Mouse (Mus musculus) embryonic facial prominence, embryonic 12.5 days (tissue): Measurements from ENCODE around the gene Ndufb10. TPM values are rescaled to one million over a fixed set of nuclear protein-coding genes. Genes with fewer than 3 reads are reported as not detected.
"Not testable (repeated sequence)": the region's sequence is repeated elsewhere in the genome, so short reads cannot be mapped to it uniquely, and the experiment has no call there.

Experiments used
- ATAC-seq: fragments of 200-750 bp; cut with Nextera tagmentation; 2 replicates; pipeline ENCODE4 v1.8.0; 2017; ENCODE audit not compliant: insufficient number of reproducible peaks, insufficient read depth, low FRiP score, low TSS enrichment
- H3K27ac ChIP-seq: fragments of 300-500 bp; sonication (generic); 2 replicates; pipeline ENCODE4 v1.5.1; 2016; ENCODE audit warnings: mild to moderate bottlenecking
- H3K27me3 ChIP-seq: fragments of 300-500 bp; sonication (generic); 2 replicates; pipeline ENCODE4 v1.6.1; 2016; ENCODE audit warnings: mild to moderate bottlenecking, moderate library complexity
- H3K36me3 ChIP-seq: fragments of 300-500 bp; sonication (generic); 2 replicates; pipeline ENCODE4 v1.6.1; 2016; ENCODE audit warnings: mild to moderate bottlenecking
- H3K4me1 ChIP-seq: fragments of 300-500 bp; sonication (generic); 2 replicates; pipeline ENCODE4 v1.6.1; 2016
- H3K4me2 ChIP-seq: fragments of 300-500 bp; sonication (generic); replicated peaks from 2 replicates; pipeline ENCODE4 v1.6.1; 2016; ENCODE audit warnings: mild to moderate bottlenecking, moderate library complexity
- H3K4me3 ChIP-seq: fragments of 300-500 bp; sonication (generic); 2 replicates; pipeline ENCODE4 v1.5.1; 2016; ENCODE audit warnings: mild to moderate bottlenecking
- H3K9ac ChIP-seq: fragments of 300-500 bp; sonication (generic); 2 replicates; pipeline ENCODE4 v1.6.1; 2016; ENCODE audit warnings: mild to moderate bottlenecking, moderate library complexity
- H3K9me3 ChIP-seq: fragments of 300-500 bp; sonication (generic); 2 replicates; pipeline ENCODE4 v1.6.1; 2016; ENCODE audit warnings: mild to moderate bottlenecking, moderate library complexity
- WGBS: fragments of 180-500 bp; shearing (Covaris S2); methylation state at CpG from one replicate; pipeline ENCODE4 v1.1.7; 2016; 5-methylcytosine and 5-hydroxymethylcytosine counted together
- polyA plus RNA-seq: library from polyadenylated mRNA; unstranded; fragments of >200 nt; fragmentation: Nextera tagmentation; extraction: Ambion mirVana; gene quantifications from 2 replicates; pipeline ENCODE4 v1.2.1, GENCODE M21; 2016

The Ndufb10 gene
- polyA plus RNA-seq, 1 experiment from 2014 or later, result 209 TPM

DNA sequence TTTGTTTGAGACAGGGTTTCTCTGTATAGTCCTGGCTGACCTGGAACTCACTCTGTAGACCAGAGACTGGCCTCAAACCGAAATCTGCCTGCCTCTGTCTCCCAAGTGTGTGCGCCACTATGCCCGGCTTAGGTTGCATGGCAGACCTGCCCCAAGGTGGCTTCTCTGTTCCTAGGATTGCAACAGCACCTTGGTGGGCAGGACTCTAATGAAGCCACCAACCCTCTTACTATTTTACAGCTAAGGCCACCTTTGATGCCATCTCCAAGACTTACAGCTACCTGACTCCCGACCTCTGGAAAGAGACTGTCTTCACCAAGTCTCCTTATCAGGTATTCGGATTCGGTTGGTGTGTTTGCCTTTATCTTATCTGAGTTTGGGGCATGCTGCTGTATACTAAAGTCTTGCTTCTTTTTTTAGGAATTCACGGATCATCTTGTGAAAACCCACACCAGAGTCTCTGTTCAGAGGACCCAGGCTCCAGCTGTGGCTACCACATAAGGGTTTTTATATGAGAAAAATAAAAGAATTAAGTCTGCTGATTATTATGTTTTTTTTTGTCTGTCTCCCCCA, 2.8 kb downstream of the Ndufb10 start:
- H3K27me3 ChIP-seq, H3K9me3 ChIP-seq, ATAC-seq: not testable (repeated sequence)
- 59% methylated on average over 7 of the region's 7 CpGs for WGBS
- Histone ChIP-seq H3K36me3 (peaks cover 33% of the 10 kb centered on the region), H3K4me1 (peaks cover 29% of the 10 kb centered on the region), H3K4me2 (peak overlapping the region; percentile 85), H3K4me3 (peak overlapping the region; percentile 84), H3K27ac (0 out of 2 replicates have a peak overlapping the region, but pooled peaks have one; percentile 9), H3K9ac (peak overlapping the region; percentile 58)

DNA sequence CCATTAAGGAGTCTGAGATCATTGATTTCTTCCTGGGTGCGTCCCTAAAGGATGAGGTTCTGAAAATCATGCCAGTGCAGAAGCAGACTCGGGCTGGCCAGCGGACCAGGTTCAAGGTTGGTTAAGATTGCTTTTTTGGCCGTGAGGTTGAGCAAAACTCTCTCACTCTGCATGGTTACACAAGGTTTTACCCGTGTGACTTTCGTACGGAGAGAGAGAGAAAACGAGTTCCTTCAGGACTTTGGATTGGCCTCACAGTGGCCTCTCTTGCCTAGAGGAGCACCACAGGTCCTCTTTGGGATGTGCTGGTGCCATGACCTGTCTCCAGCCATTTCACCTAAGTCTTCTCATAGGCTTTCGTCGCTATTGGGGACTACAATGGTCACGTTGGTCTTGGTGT, 3.7 kb downstream of the Ndufb10 start:
- not testable (repeated sequence) for H3K27me3 ChIP-seq, ATAC-seq, H3K9me3 ChIP-seq
- Histone ChIP-seq H3K4me1 (peaks cover 29% of the 10 kb centered on the region), H3K4me3 (peak overlapping the region; percentile 84), H3K36me3 (peaks cover 41% of the 10 kb centered on the region), H3K27ac (0 out of 2 replicates have a peak overlapping the region, but pooled peaks have one; percentile 89), H3K4me2 (peak overlapping the region; percentile 85), H3K9ac (peak overlapping the region; percentile 88)
- 2% methylated on average over 11 of the region's 11 CpGs for WGBS

DNA sequence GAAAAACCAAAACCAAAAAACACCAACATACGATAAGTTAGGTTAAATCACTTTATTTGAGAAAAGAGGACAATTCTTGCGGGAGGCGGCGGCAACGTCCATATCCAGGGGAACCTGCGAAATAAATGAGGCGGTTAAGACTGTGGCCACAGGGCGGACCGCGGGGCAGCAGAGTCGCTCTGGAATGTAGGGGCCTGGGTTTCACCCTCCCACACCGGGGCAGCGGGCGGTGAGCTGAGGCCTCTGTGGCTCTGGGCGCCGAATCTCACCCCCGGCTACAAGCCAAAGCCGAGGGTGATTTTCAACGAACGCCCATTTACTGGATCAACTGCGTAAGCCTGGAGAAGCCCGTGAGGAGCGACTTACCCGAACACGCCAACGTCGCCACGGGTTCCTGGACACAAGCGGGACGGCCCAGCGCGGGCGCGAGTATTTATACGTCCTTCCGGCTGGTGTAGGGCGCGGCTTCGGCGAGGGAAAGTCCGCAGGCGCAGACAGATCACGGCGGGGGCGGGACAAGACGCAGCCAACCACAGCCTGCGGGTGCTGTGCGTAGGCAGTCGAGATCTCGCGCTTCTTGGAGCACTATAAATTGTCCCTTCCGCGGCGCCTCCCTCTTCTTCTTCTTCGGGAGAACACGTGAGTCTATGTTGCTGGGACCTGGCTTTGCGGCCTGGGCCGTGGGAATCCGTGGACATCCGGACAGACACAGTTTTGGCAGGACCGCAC, 4.6 kb downstream of the Ndufb10 start:
- peaks cover 29% of the 10 kb centered on the region for H3K4me1 ChIP-seq

DNA sequence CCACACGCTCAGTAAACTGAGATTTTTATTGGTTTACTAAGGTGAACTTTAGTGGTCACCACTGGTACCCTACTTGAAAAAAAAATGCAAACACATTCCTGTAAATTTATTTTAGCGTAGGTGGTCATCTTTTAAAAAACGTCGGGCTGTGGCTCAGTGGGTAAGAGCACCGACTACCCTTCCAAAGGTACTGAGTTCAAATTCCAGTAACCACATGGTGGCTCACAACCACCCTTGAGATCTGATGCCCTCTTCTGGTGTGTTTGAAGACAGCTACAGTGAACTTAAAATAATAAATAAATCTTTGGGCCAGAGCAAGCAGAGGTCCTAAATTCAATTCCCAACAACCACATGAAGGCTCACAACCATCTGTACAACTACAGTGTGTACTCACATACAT, 5.3 kb downstream of the Ndufb10 start:
- Histone ChIP-seq H3K36me3 (peaks cover 45% of the 10 kb centered on the region), H3K4me1 (peaks cover 29% of the 10 kb centered on the region), H3K4me3 (peak overlapping the region; percentile 84), H3K4me2 (peak overlapping the region; percentile 66), H3K9ac (peak overlapping the region; percentile 87), H3K27ac (peak overlapping the region; percentile 81; the same call in 1 of the 2 replicates)
- ATAC-seq, H3K27me3 ChIP-seq, H3K9me3 ChIP-seq: not testable (repeated sequence)
- WGBS, result 63% methylated on average over 5 of the region's 5 CpGs

More for the DNA sequence above, 4.6 kb downstream of the Ndufb10 start:
- Histone ChIP-seq H3K9me3 (no peaks in the 10 kb centered on the region), H3K9ac (peak overlapping the region; percentile 88), H3K4me2 (peak overlapping the region; percentile 85), H3K4me3 (peak overlapping the region; percentile 84), H3K27me3 (no peaks in the 10 kb centered on the region), H3K36me3 (peaks cover 45% of the 10 kb centered on the region), H3K27ac (peak overlapping the region; percentile 89)
- under 1% methylated on average over 61 of the region's 61 CpGs for WGBS
- ATAC-seq, result peak; percentile 98

DNA sequence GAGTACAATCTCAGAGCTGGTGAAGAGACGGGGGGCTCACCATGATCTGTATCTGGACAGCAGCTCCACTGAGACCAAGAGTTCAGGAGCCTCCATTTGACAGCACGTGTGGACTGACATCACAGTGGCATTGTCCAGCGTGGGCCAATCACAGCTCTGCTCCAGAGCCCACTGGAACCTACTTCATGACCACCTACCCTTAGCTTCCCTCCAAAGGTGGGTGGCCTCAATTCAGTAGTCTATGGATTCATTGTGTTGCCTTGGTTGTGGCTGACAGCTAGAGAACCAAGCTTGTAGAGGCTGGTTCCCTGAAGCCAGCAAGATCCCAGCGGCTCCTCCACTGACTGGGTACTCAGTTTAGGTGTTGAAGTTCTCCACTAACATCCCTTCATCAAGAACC, 6.3 kb downstream of the Ndufb10 start, which contains the start of the genes Rnf151 and Rps2:
Gene Rnf151 (minus strand): TSS at position 121 of the 400 bp plus-strand sequence.
Gene Rps2 (plus strand): TSS at position 174 of the 400 bp plus-strand sequence.
- H3K27me3 ChIP-seq, result no peaks in the 10 kb centered on the region
- H3K36me3 ChIP-seq, result peaks cover 45% of the 10 kb centered on the region
- peak within 1 kb of the TSS; percentile 66 for H3K4me2 ChIP-seq
- H3K27ac ChIP-seq, result no peak within 1 kb of the TSS
- H3K4me3 ChIP-seq, result peak within 1 kb of the TSS; percentile 84
- no peak for ATAC-seq
- no peaks in the 10 kb centered on the region for H3K9me3 ChIP-seq
- H3K4me1 ChIP-seq, result peaks cover 23% of the 10 kb centered on the region
- H3K9ac ChIP-seq, result peak within 1 kb of the TSS; percentile 87
- 84% methylated on average over 4 of the region's 4 CpGs for WGBS

DNA sequence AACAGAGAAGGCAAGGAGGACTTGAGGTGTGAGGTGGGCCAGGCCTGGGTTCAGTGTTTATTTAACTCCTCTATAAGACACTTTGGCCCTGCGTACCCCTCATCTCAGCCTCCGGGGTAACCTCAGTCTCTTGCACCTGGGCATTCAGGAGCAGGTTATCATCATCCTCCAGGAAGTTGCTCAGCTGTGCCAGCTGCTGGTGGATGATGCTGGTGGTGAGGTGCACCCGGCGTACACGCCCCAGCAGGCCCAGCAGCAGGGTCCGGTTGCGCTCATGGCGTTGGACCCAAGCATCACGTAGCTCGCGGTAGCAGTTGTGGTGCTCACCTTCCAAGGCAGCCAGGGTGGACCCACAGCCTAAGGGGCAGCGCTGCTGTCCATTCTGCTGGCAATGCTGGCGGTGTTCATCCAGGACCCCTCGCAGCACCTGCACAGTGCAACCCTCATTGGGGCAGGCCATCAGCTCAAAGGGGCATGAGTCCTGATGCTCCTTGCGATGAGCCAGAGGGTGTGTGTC, 8.1 kb downstream of the Ndufb10 start:
- Histone ChIP-seq H3K36me3 (peaks cover 31% of the 10 kb centered on the region), H3K4me2 (no peak overlapping the region), H3K27ac (no peak overlapping the region), H3K4me1 (peaks cover 9% of the 10 kb centered on the region), H3K27me3 (no peaks in the 10 kb centered on the region), H3K4me3 (no peak overlapping the region), H3K9me3 (no peaks in the 10 kb centered on the region), H3K9ac (no peak overlapping the region)
- no peak for ATAC-seq
- WGBS, result 97% methylated on average over 15 of the region's 15 CpGs

DNA sequence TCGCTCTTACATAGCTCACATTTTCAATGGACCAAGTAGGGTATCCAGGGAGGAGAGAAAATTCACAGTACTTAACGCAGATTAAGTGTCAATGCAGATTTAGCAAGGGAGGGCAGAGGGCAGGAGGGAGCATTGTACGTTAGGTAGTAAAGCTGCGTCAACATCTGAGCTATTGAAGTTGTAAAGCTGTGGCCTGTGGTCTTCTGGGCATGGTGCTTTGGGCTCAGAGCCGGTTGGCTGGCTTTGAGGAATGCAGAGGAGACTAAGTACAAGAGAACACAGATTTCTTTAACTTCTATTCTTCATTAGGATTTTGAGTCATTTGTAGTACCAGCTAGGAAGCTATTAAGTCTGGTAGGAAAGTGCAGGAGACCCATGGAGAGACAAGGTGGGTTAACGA, 8.7 kb downstream of the Ndufb10 start:
- ATAC-seq, result no peak
- Histone ChIP-seq H3K4me1 (peaks cover 7% of the 10 kb centered on the region; the same call in 1 of the 2 replicates), H3K9me3 (no peaks in the 10 kb centered on the region), H3K4me3 (no peak overlapping the region), H3K27ac (no peak overlapping the region), H3K36me3 (peaks cover 27% of the 10 kb centered on the region), H3K4me2 (no peak overlapping the region), H3K27me3 (no peaks in the 10 kb centered on the region), H3K9ac (no peak overlapping the region)
- WGBS, result 83% methylated on average over 6 of the region's 6 CpGs

DNA sequence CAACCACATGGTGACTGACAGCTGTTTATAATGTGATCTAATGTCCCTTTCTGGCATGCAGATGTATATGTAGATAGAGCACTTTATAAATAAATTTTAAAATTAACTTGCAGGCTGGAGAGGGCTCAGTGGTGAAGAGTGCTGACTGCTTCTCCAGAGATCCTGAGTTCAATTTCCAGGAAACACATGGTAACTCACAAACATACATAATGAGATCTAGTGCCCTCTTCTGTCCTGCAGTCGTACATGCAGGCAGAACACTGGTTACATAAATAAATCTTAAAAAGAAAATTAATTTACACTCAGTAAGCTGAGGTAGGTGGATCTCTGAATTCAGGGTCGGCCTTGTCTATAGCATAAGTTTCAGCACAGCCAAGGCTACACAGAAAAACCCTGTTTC, 15.6 kb downstream of the Ndufb10 start:
- Histone ChIP-seq H3K27ac (no peak overlapping the region), H3K4me2 (no peak overlapping the region), H3K4me1 (peaks cover 11% of the 10 kb centered on the region), H3K36me3 (peaks cover 19% of the 10 kb centered on the region), H3K9ac (no peak overlapping the region), H3K4me3 (no peak overlapping the region), H3K9me3 (no peaks in the 10 kb centered on the region), H3K27me3 (no peaks in the 10 kb centered on the region)
- no peak for ATAC-seq
- 34% methylated on average over 2 of the region's 2 CpGs for WGBS

DNA sequence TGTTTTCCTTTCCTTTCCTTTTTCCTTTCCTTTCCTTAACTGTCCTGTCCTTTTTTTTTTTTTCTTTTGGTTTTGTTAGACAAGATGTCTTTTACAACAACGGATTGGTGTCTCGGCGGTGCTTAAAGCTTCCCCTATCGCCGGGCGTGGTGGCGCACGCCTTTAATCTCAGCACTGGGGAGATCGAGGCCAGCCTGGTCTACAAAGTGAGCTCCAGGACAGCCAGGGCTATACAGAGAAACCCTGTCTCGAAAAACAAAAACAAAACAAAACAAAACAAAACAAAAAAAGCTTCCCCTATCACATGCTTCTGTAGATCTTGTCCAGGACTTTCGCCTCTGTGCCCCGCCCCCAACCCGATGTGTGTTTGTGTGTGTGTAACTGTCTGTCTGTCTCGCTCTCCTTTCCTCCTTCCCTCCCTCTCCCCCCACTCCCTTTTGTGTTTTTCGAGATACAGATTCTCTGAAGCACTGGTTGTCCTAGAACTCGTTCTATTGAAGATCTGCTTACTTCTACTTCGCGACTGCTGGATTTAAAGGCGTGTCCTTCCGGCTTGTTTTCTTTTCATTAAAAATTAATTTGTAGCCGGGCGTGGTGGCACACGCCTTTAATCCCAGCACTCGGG, 16.4 kb downstream of the Ndufb10 start:
- Histone ChIP-seq H3K27me3 (no peaks in the 10 kb centered on the region), H3K4me3 (peak overlapping the region; percentile 82), H3K9ac (peak overlapping the region; percentile 71), H3K27ac (peak overlapping the region; percentile 71), H3K36me3 (peaks cover 22% of the 10 kb centered on the region), H3K4me1 (peaks cover 11% of the 10 kb centered on the region), H3K4me2 (peak overlapping the region; percentile 71), H3K9me3 (no peaks in the 10 kb centered on the region)
- 6% methylated on average over 24 of the region's 24 CpGs for WGBS
- ATAC-seq, result no peak

DNA sequence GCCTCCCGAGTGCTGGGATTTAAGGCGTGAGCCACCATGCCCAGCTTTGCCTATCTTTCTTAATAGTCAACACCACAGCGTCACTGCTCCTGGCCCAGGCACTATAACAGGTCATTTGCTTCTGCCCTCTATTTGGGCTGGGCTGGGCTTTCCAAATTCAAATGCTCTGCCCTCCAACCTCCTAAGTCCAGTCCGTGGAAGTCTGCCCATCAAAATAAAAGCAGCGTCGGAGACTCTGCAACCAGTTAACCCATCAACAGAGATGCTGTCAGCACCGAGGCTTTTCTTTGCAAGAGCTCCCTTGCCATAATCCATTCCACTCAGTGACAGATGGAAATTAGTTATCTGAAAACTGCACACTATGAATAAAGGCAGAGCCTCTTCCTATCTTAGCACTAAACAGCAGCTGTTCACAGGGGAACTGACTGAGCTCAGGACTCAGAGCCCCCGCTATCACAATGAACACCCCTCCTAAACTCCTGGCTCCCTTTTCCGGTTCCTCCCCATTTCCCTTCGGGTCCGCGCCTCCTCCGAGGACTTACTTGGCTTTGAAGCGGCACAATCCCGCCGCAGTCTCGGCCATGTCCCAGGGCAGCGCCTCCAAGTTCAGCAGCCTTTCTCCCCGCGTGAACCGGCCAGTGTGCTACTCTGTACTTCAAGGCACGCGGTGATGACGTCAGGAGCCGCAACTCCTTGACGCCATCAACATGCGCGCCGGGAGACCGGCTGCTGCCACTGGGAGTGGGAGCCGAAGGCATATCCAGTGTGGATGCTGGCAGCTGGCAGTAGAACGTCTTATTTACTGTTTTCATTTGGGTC, 17.1 kb downstream of the Ndufb10 start, which contains the start of gene Tbl3:
Gene Tbl3 (minus strand): TSS at position 679 of the 819 bp plus-strand sequence.
- H3K4me2 ChIP-seq, result peak within 1 kb of the TSS; percentile 71
- no peaks in the 10 kb centered on the region for H3K9me3 ChIP-seq
- peak within 1 kb of the TSS; percentile 71 for H3K9ac ChIP-seq
- H3K36me3 ChIP-seq, result peaks cover 28% of the 10 kb centered on the region
- H3K4me1 ChIP-seq, result peaks cover 11% of the 10 kb centered on the region
- H3K4me3 ChIP-seq, result peak within 1 kb of the TSS; percentile 82
- H3K27ac ChIP-seq, result peak within 1 kb of the TSS; percentile 71
- peak; percentile 72; the same call in 1 of the 2 replicates for ATAC-seq
- H3K27me3 ChIP-seq, result no peaks in the 10 kb centered on the region
- 3% methylated on average over 32 of the region's 32 CpGs for WGBS

DNA sequence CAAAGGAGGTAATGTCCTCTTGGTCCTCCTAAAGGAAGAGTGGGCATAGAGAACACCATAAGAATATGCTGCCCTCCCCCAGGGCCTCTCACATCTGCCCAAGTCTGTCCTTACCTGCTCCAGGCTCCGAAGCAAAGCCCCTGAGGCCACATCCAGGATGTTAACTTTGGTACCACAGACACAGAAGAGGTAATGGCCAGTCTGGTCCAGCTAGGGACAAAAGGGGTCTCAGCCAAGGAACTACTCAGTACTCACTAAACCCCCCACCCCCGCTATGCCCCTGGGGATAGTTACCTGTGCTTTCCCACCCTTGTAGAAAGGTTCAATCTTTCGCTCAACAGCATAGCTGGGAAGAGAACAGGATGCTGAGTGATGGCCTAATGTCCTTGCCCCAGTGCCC, 18.5 kb downstream of the Ndufb10 start:
- Histone ChIP-seq H3K27me3 (no peaks in the 10 kb centered on the region), H3K4me1 (peaks cover 11% of the 10 kb centered on the region), H3K9ac (no peak overlapping the region), H3K4me3 (0 out of 2 replicates have a peak overlapping the region, but pooled peaks have one; percentile 82), H3K9me3 (no peaks in the 10 kb centered on the region), H3K36me3 (peaks cover 42% of the 10 kb centered on the region), H3K4me2 (peak overlapping the region; percentile 71; the same call in 1 of the 2 replicates), H3K27ac (no peak overlapping the region)
- no peak for ATAC-seq
- 95% methylated on average over 3 of the region's 3 CpGs for WGBS
